Mouse (Mus musculus) midbrain, embryonic 16.5 days (tissue): ENCODE results near the gene Gse1. TPM values are rescaled to one million over a fixed set of nuclear protein-coding genes. Genes with fewer than 3 reads are reported as not detected.
A peak's percentile ranks its signal among the peaks of the same experiment; 100 is the strongest.

ENCODE experiments used
- ATAC-seq: fragments of 200-750 bp; cut with Nextera tagmentation; 2 replicates; pipeline ENCODE4 v1.8.0; 2017; ENCODE audit warnings: moderate TSS enrichment
- H3K27ac ChIP-seq: fragments of 300-500 bp; sonication (generic); 2 replicates; pipeline ENCODE4 v1.5.1; 2014; ENCODE audit warnings: mild to moderate bottlenecking, low read length, mixed read lengths
- H3K27me3 ChIP-seq: fragments of 300-500 bp; sonication (generic); 2 replicates; pipeline ENCODE4 v1.6.1; 2014; ENCODE audit warnings: low read depth, low read length, mixed read lengths; ENCODE audit not compliant: control insufficient read depth, insufficient read depth
- H3K36me3 ChIP-seq: fragments of 300-500 bp; sonication (generic); 2 replicates; pipeline ENCODE4 v1.6.1; 2014; ENCODE audit warnings: mild to moderate bottlenecking, low read length, moderate library complexity, mixed read lengths; ENCODE audit not compliant: control insufficient read depth, insufficient read depth
- H3K4me1 ChIP-seq: fragments of 300-500 bp; sonication (generic); 2 replicates; pipeline ENCODE4 v1.6.1; 2014; ENCODE audit warnings: mild to moderate bottlenecking, low read length, mixed read lengths; ENCODE audit not compliant: control insufficient read depth, insufficient read depth
- H3K4me2 ChIP-seq: fragments of 300-500 bp; sonication (generic); 2 replicates; pipeline ENCODE4 v1.6.1; 2014; ENCODE audit warnings: mild to moderate bottlenecking, low read length, mixed read lengths
- H3K4me3 ChIP-seq: fragments of 300-500 bp; sonication (generic); 2 replicates; pipeline ENCODE4 v1.5.1; 2014; ENCODE audit warnings: low read depth, mild to moderate bottlenecking, low read length, moderate library complexity, mixed read lengths
- H3K9ac ChIP-seq: fragments of 300-500 bp; sonication (generic); 2 replicates; pipeline ENCODE4 v1.6.1; 2014; ENCODE audit warnings: low read depth, low read length, mixed read lengths
- H3K9me3 ChIP-seq: fragments of 300-500 bp; sonication (generic); replicated peaks from 2 replicates; pipeline ENCODE4 v1.6.1; 2014; ENCODE audit warnings: mild to moderate bottlenecking, low read length, mixed read lengths; ENCODE audit not compliant: control insufficient read depth, poor library complexity, severe bottlenecking
- WGBS: fragments of 180-500 bp; shearing (Covaris S2); extraction: QIAGEN DNeasy Blood & Tissue Kit; methylation state at CpG from one replicate; pipeline ENCODE4 v1.1.7; 2014; 5-methylcytosine and 5-hydroxymethylcytosine counted together
- polyA plus RNA-seq: library from polyadenylated mRNA; unstranded; fragments of >200 nt; fragmentation: Nextera tagmentation; extraction: Ambion mirVana; gene quantifications from 2 replicates; pipeline ENCODE4 v1.2.1, GENCODE M21; 2015

Gse1 gene
- polyA plus RNA-seq, 1 experiment from 2014 or later, result 13.3 TPM

DNA sequence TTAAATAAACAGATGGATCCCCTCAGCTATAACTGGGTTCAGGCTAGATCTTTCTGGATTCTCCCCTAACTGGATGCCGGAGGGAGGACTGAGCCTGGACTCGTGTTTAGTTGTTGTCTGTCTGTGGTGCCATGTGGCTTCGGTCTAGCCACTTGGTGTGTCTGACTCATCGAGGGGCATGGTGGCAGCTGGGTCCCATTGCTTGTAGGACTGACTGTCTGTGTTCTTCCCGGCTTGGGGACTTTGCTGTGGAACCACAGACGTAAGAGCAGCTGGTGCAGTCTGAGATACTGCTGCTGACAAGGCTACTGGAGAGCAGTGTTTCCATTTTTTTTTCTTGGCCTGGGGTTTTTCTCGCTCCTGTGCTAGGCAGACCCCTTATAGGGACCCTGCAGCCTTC, 295.4 kb downstream of the Gse1 start:
- H3K36me3 ChIP-seq, result no peaks in the 10 kb centered on the region
- H3K9me3 ChIP-seq, result no peaks in the 10 kb centered on the region
- H3K27ac ChIP-seq, result 0 out of 2 replicates have a peak overlapping the region, but pooled peaks have one; percentile 23
- H3K9ac ChIP-seq, result no peak overlapping the region; the same call in 1 of the 2 replicates
- H3K4me2 ChIP-seq, result no peak overlapping the region
- 59% methylated on average over 7 of the region's 7 CpGs for WGBS
- H3K4me1 ChIP-seq, result peaks cover 59% of the 10 kb centered on the region
- no peak for ATAC-seq
- no peak overlapping the region for H3K4me3 ChIP-seq
- H3K27me3 ChIP-seq, result no peaks in the 10 kb centered on the region

DNA sequence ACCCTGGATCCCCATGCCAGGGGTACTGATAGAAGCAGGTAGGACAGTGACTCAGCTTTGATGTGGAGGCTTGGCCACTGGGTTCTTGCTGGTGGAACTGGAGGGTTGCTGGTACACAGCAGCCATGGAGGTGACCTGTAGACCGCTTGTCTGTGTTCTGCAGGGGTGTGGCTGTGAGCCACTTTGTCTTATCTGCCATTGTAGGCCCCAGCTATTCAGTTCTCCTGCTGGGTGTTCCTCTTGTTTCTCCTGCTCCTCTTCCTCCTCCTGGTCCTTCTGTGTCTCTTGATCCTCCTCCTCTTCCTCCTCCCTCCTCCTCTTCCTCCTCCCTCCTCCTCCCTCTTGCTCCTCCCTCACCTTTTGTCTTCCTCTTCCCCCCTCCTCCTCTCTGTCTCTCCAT, 296.9 kb downstream of the Gse1 start:
- Histone ChIP-seq H3K4me1 (peaks cover 47% of the 10 kb centered on the region), H3K27ac (no peak overlapping the region), H3K4me2 (no peak overlapping the region), H3K27me3 (no peaks in the 10 kb centered on the region), H3K9me3 (no peaks in the 10 kb centered on the region), H3K36me3 (no peaks in the 10 kb centered on the region), H3K4me3 (no peak overlapping the region), H3K9ac (no peak overlapping the region)
- ATAC-seq, result no peak
- WGBS, result 81% methylated on average over 1 of the region's 1 CpGs

DNA sequence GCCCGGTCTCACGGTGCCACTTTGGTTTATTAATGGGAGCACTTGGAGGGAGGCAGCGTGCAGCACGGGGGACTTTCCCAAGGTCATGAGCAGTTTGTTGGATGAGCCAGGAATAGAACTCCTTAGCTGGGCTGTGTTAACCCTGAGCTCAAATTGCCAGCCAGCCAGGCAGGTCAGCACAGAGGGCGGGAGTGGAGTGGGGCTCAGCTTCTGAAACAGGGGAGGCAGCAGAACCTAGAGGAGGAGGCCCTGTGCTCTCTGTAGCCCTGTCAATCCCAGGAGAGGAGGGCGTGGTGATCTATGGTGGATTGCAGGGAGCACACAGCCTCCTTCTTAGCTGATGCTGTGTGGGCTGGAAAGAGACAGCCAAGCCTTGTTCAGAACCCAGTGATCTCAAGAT, 297.6 kb downstream of the Gse1 start:
- WGBS, result 58% methylated on average over 6 of the region's 6 CpGs
- Histone ChIP-seq H3K9me3 (no peaks in the 10 kb centered on the region), H3K36me3 (no peaks in the 10 kb centered on the region), H3K9ac (no peak overlapping the region), H3K27ac (no peak overlapping the region), H3K4me1 (peaks cover 40% of the 10 kb centered on the region), H3K4me2 (no peak overlapping the region), H3K4me3 (no peak overlapping the region), H3K27me3 (no peaks in the 10 kb centered on the region)
- ATAC-seq, result no peak

DNA sequence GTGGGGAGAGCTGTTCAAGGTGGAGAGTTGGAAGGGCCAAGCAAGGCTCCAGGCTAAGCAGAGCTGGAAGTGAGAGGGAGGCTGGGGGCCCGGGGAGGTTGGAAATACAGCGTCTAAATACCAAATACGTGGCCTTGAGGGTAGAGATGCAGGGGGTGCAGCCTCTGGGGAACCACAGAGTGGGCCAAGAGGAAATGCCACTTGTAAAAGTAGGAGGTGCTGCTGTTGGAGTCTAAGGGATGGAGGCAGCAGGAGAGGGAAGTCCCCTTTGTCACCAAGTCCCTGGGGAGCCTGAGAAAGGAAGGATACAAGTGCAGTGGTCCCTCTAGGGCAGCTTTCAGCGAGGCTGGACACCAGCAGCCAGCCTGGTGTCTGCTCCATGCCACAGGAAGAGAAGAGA, 298.3 kb downstream of the Gse1 start:
- no peak overlapping the region for H3K4me2 ChIP-seq
- no peaks in the 10 kb centered on the region for H3K27me3 ChIP-seq
- peaks cover 37% of the 10 kb centered on the region for H3K4me1 ChIP-seq
- no peak overlapping the region for H3K9ac ChIP-seq
- no peak for ATAC-seq
- no peak overlapping the region for H3K27ac ChIP-seq
- no peak overlapping the region for H3K4me3 ChIP-seq
- H3K36me3 ChIP-seq, result no peaks in the 10 kb centered on the region
- no peaks in the 10 kb centered on the region for H3K9me3 ChIP-seq
- WGBS, result 34% methylated on average over 4 of the region's 4 CpGs

DNA sequence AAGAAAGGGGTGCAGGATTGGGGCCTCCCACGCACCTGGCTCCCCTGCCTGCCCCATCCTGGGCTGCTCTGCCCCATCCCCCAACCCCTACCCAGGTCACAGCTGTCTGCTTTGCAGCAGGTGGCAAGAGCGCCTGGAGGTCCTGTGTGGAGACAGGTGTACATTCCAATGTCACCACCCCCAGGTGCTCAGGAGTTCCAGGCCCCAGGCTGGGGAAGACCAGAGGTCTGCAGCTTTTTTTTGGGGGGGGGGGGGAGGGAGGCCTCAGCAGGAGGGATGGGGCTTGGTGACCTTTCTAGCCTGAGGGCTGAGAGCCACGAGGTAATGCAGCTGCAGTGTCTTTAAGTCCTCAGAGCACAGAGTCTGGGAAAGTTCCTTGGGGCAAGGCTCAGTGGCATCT, 300.1 kb downstream of the Gse1 start:
- peaks cover 51% of the 10 kb centered on the region for H3K4me1 ChIP-seq
- H3K9ac ChIP-seq, result no peak overlapping the region
- H3K4me2 ChIP-seq, result no peak overlapping the region
- H3K36me3 ChIP-seq, result no peaks in the 10 kb centered on the region
- 39% methylated on average over 3 of the region's 3 CpGs for WGBS
- H3K4me3 ChIP-seq, result no peak overlapping the region
- H3K27ac ChIP-seq, result no peak overlapping the region
- no peak for ATAC-seq
- H3K9me3 ChIP-seq, result no peaks in the 10 kb centered on the region
- H3K27me3 ChIP-seq, result no peaks in the 10 kb centered on the region

DNA sequence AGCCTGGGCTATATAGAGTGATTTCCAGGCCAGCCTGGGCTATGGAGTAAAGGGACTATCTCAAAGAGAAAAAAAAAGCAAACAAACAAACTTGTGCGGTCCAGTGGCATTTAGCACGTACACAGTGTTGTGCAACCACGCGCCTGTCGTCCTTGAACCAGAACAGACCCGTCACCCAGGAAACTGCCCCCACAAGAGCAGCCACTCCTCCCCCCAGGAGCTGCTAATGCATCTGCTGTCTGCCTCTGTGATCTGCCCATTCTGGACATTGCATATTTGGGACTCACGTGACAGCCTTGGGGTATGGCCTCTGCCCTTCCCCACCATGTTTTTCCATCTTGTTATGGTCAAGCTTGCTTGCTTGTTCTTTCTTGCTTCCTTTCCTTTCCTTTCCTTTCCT, 301.0 kb downstream of the Gse1 start:
- Histone ChIP-seq H3K9me3 (no peaks in the 10 kb centered on the region), H3K4me3 (no peak overlapping the region), H3K27ac (no peak overlapping the region), H3K36me3 (no peaks in the 10 kb centered on the region), H3K4me2 (no peak overlapping the region), H3K4me1 (peaks cover 58% of the 10 kb centered on the region), H3K9ac (no peak overlapping the region), H3K27me3 (no peaks in the 10 kb centered on the region)
- 61% methylated on average over 7 of the region's 7 CpGs for WGBS
- ATAC-seq, result no peak

DNA sequence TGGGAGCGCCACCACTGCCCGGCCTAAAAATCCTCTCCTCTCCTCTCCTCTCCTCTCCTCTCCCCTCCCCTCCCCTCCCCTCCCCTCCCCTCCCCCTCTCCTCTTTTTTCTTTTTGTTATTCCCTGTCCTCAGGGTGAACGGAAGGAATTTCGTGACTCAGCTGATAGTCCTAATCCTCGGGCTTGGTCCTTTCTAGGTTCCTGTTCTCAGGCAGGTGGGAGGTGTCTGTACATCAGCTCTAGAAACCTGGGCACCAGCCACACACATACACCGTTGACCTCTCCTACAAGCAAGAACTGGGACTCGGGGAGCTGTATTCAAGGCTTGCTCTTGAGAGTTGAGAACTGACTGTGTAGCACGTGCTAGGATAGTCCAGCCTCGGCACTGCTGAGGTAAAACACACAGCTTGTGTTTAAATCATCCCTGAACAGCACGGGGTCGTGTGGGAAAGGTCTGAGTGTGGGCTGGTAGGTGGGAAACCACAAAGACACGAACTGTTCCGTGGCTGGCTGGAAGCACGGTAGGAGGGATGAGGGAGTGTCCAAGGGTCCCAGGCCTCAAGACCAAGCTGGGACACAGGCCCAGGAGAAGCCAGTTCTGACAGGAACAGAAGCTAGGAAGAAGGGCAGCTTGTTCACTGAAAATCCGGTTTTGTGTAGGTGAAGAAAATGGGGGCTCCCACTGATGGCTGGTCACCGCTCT, 302.8 kb downstream of the Gse1 start:
- H3K27ac ChIP-seq, result peak overlapping the region; percentile 71; the same call in 1 of the 2 replicates

DNA sequence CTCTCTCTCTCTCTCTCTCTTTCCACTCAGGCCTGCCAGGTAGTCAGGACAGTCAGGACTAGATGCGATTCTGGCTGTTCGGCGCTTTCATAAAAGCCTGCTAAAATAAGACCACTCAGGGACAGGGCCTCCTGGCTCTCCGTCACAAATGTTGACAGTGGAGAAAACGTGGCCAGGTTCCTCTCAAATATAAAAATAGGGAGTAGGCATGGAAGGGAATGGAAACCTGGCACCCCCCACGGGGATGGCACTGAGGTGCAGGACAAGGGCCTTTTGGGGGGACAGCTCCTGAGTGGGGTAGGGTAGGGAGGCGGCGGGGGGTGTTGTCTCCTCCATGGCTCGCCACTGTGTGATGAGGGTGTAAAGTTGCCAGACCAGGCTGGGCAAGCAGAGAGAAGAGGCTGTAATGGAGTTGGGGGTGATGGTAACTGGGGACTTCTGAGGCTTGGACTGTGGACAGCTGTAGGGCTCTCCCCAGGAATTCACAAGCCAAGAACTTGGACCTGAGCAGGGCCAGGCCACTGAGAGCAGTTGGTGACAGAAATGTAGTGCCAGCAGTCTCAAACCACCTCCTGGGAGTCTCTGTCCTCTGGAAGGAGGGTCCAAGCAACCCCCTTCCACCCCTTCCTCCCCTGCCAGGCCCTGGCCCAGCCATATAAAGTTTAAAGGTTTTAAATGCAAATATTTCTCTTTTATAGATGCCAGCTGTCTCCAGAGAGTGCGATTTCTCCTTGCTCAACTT, 303.7 kb downstream of the Gse1 start:
- Histone ChIP-seq H3K4me3 (no peak overlapping the region), H3K9ac (peak overlapping the region; percentile 35; the same call in 1 of the 2 replicates), H3K9me3 (no peaks in the 10 kb centered on the region), H3K27me3 (no peaks in the 10 kb centered on the region), H3K36me3 (no peaks in the 10 kb centered on the region), H3K27ac (peak overlapping the region; percentile 71), H3K4me2 (no peak overlapping the region; the same call in 1 of the 2 replicates), H3K4me1 (peaks cover 63% of the 10 kb centered on the region)
- ATAC-seq, result no peak
- 43% methylated on average over 10 of the region's 10 CpGs for WGBS

More for the DNA sequence above, 302.8 kb downstream of the Gse1 start:
- Histone ChIP-seq H3K27me3 (no peaks in the 10 kb centered on the region), H3K4me3 (no peak overlapping the region), H3K9ac (0 out of 2 replicates have a peak overlapping the region, but pooled peaks have one; percentile 14), H3K4me1 (peaks cover 64% of the 10 kb centered on the region), H3K4me2 (no peak overlapping the region), H3K9me3 (no peaks in the 10 kb centered on the region), H3K36me3 (no peaks in the 10 kb centered on the region)
- no peak for ATAC-seq
- WGBS, result 49% methylated on average over 15 of the region's 16 CpGs
